Mouse (Mus musculus) bone marrow macrophage, adult 2 months (primary cell): ENCODE measurements around the gene Camk2d.

ENCODE experiments used
- CTCF ChIP-seq: IDR thresholded peaks from 2 replicates; pipeline ENCODE4 v1.5.1; 2012; ENCODE audit warnings: low read depth, mild to moderate bottlenecking, low read length, moderate library complexity
- POLR2A ChIP-seq: IDR thresholded peaks from 2 replicates; pipeline ENCODE4 v1.6.1; 2012; ENCODE audit warnings: mild to moderate bottlenecking, low read depth, low read length, borderline replicate concordance

GRCm38 (mm10) chr3:126609310-126609709 lies 13.2 kb downstream of the Camk2d start:
- TF ChIP-seq CTCF (no peak), POLR2A (no peak)
